Mouse (Mus musculus) bone marrow, adult 2 months (tissue): Measurements from ENCODE around the gene Gm47841. TPM values are rescaled to one million over a fixed set of nuclear protein-coding genes. Genes with fewer than 3 reads are reported as not detected.

Source experiments
- H3K27ac ChIP-seq: fragments of 200-500 bp; 2 replicates; pipeline ENCODE4 v1.5.1; 2012; ENCODE audit warnings: low read depth, mild to moderate bottlenecking, control low read depth, inconsistent platforms, low read length; ENCODE audit not compliant: control insufficient read depth, poor library complexity, insufficient read depth
- H3K4me1 ChIP-seq: fragments of 200-500 bp; 2 replicates; pipeline ENCODE4 v1.6.1; 2011; ENCODE audit warnings: low read length; ENCODE audit not compliant: control insufficient read depth, insufficient read depth
- H3K4me3 ChIP-seq: fragments of 200-500 bp; replicated peaks from 2 replicates; pipeline ENCODE3; 2011; ENCODE audit warnings: mild to moderate bottlenecking, low read depth, low read length, control low read depth; ENCODE audit not compliant: control insufficient read depth
- CTCF ChIP-seq: fragments of 200-500 bp; IDR thresholded peaks from 2 replicates; pipeline ENCODE4 v1.5.1; 2011; ENCODE audit warnings: low read length, control low read depth; ENCODE audit not compliant: control insufficient read depth, insufficient read depth
- POLR2A ChIP-seq: fragments of 200-500 bp; IDR thresholded peaks from 2 replicates; pipeline ENCODE4 v1.6.1; 2011; ENCODE audit warnings: low read depth, mild to moderate bottlenecking, control low read depth, low read length, borderline replicate concordance; ENCODE audit not compliant: control insufficient read depth
- WGBS: fragments of 180-500 bp; shearing (Covaris S2); methylation state at CpG from one replicate; pipeline ENCODE4 v1.1.7; 2018; 5-methylcytosine and 5-hydroxymethylcytosine counted together
- polyA plus RNA-seq: library from polyadenylated mRNA; stranded (reverse); fragments of >200 nt; gene quantifications from 2 replicates; pipeline ENCODE4 v1.2.4, GENCODE M21; 2011; ENCODE audit warnings: low replicate concordance; ENCODE audit not compliant: missing spikeins, insufficient read depth, insufficient read length

Gene Gm47841
- polyA plus RNA-seq, 1 experiment = not detected

- Histone ChIP-seq H3K4me3 (no peak overlapping the region), H3K27ac (no peak overlapping the region), H3K4me1 (no peaks in the 10 kb centered on the region; the same call in 1 of the 2 replicates)
- TF ChIP-seq CTCF = no peak
- TF ChIP-seq POLR2A = no peak
- WGBS = 53% methylated on average over 9 of the region's 9 CpGs
Observed at GRCm38 (mm10) chr15:101086451-101086850, 39.3 kb upstream of the Gm47841 start.

GRCm38 (mm10) chr15:101084499-101084898 lies 37.3 kb upstream of the Gm47841 start:
- Histone ChIP-seq H3K27ac (no peak overlapping the region), H3K4me3 (no peak overlapping the region), H3K4me1 (no peaks in the 10 kb centered on the region; the same call in 1 of the 2 replicates)
- WGBS = 22% methylated on average over 10 of the region's 10 CpGs
- TF ChIP-seq POLR2A (no peak), CTCF (no peak)

GRCm38 (mm10) chr15:101082236-101082635 lies 35.0 kb upstream of the Gm47841 start:
- Histone ChIP-seq H3K4me1 (no peaks in the 10 kb centered on the region; the same call in 1 of the 2 replicates), H3K27ac (no peak overlapping the region; the same call in 1 of the 2 replicates), H3K4me3 (no peak overlapping the region)
- TF ChIP-seq POLR2A = no peak
- TF ChIP-seq CTCF = no peak
- WGBS = 71% methylated on average over 4 of the region's 4 CpGs

DNA sequence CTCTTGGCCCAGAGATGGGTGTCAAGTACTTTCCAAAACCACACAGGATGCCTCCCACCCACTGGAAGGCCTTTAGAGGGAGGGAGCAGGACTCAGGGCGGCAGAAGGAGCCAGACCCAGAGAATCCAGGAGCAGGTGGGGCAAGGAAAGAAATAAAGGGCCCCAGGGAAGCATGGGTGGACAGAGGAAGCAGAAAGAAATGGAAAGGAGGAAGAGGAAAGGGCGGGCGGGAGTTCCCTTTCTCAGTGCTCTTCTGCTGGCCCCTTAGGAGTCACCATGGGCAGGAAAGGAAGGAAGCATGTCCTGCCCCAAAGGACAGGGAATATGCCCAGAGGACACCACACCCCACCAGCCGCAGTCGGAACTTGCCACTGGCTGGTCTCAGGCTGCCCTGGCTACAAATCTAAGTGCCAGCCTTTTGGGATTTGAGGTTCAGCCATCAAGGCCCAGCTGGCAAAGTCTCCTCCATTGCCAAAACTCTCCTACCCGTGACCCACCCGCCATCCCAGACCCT lies 33.9 kb upstream of the Gm47841 start:
- TF ChIP-seq POLR2A = no peak
- no peak for TF ChIP-seq CTCF
- no peaks in the 10 kb centered on the region; the same call in 1 of the 2 replicates for H3K4me1 ChIP-seq
- WGBS = 49% methylated on average over 7 of the region's 7 CpGs
- H3K27ac ChIP-seq = no peak overlapping the region
- no peak overlapping the region for H3K4me3 ChIP-seq

- TF ChIP-seq POLR2A (no peak), CTCF (no peak)
- WGBS = 81% methylated on average over 9 of the region's 9 CpGs
- Histone ChIP-seq H3K4me1 (no peaks in the 10 kb centered on the region; the same call in 1 of the 2 replicates), H3K4me3 (no peak overlapping the region), H3K27ac (no peak overlapping the region)
Observed at GRCm38 (mm10) chr15:101080031-101080520, 32.9 kb upstream of the Gm47841 start.

DNA sequence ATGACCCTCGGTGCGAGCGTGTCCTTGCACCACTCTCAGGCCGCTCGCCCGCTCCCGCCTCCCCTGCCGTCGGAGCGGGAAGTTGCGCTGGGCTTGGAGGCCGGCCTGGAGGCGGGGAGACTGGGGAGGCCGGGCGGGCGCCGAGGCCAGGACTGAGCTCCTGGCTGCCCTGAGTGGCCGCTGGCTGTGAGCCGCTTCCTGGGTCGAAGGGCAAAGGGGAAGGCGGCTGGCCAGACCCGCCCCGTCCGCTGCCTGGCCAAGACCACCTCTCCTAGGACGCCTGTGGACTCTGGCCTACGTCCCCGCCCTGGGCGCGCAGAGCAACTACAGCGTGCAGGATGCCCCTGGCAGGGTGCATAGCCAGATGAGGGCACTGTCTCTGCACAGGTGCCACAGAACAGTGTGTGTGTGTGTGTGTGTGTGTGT lies 31.5 kb upstream of the Gm47841 start:
- H3K27ac ChIP-seq = no peak overlapping the region; the same call in 1 of the 2 replicates
- 7% methylated on average over 30 of the region's 30 CpGs for WGBS
- no peaks in the 10 kb centered on the region for H3K4me1 ChIP-seq
- no peak for TF ChIP-seq CTCF
- TF ChIP-seq POLR2A = no peak; the same call in 1 of the 2 replicates
- peak overlapping the region; percentile 53 for H3K4me3 ChIP-seq

- H3K27ac ChIP-seq = peak within 1 kb of the TSS; percentile 34; the same call in 1 of the 2 replicates
- peak within 1 kb of the TSS; percentile 53 for H3K4me3 ChIP-seq
- WGBS = 2% methylated on average over 60 of the region's 96 CpGs
- TF ChIP-seq CTCF = no peak
- no peak for TF ChIP-seq POLR2A
- no peaks in the 10 kb centered on the region for H3K4me1 ChIP-seq
Observed at GRCm38 (mm10) chr15:101077813-101078730, 30.9 kb upstream of the Gm47841 start, which contains the start of gene Fignl2. Gene Fignl2 (minus strand): TSS chr15:101078567.
